Mouse (Mus musculus) CH12.LX (cell line): ENCODE data around the gene T2. TPM values are rescaled to one million over a fixed set of nuclear protein-coding genes. Genes with fewer than 3 reads are reported as not detected.
A peak's percentile ranks its signal among the peaks of the same experiment; 100 is the strongest.
"Not testable (repeated sequence)": the region's sequence is repeated elsewhere in the genome, so short reads cannot be mapped to it uniquely, and the experiment has no call there.

Experiments
- DNase-seq: peaks from one replicate; pipeline ENCODE4 v3.0.0-alpha.2; 2013; ENCODE audit errors: extremely low read depth
- H3K27ac ChIP-seq: 2 replicates; pipeline ENCODE4 v1.5.1; 2012; ENCODE audit warnings: low read depth, mild to moderate bottlenecking, control low read depth, moderate library complexity; ENCODE audit not compliant: insufficient read depth
- H3K27me3 ChIP-seq: replicated peaks from 2 replicates; pipeline ENCODE3; 2012; ENCODE audit warnings: inconsistent platforms
- H3K36me3 ChIP-seq, 2 experiments: replicated peaks in 1 of 2; 2 replicates each; pipeline versions ENCODE3 to v1.6.1; 2012; ENCODE audit warnings: inconsistent platforms in 1 of 2, low read length in 1 of 2, mild to moderate bottlenecking in 1 of 2, mixed read lengths in 1 of 2, moderate library complexity in 1 of 2; ENCODE audit not compliant: control insufficient read depth in 1 of 2, insufficient read depth in 1 of 2
- H3K4me1 ChIP-seq, 2 experiments: 2 replicates each; pipeline ENCODE4 v1.6.1; 2012; ENCODE audit warnings: inconsistent platforms in 1 of 2, moderate library complexity in 1 of 2; ENCODE audit not compliant: insufficient read depth in 2 of 2, control insufficient read depth in 1 of 2
- H3K4me2 ChIP-seq: 2 replicates; pipeline ENCODE4 v1.6.1; 2012; ENCODE audit warnings: low read depth, mild to moderate bottlenecking, control low read depth; ENCODE audit not compliant: poor library complexity, insufficient read depth, severe bottlenecking
- H3K4me3 ChIP-seq, 3 experiments: fragments of 150-350 bp in 1 of 3; sonication (generic) in 1 of 3; replicated peaks in 1 of 3; 2 replicates each; pipeline versions ENCODE3 to v1.5.1; 2011 to 2012; ENCODE audit warnings: low read depth in 2 of 3, low read length in 2 of 3, mild to moderate bottlenecking in 2 of 3, moderate library complexity in 2 of 3, control low read depth in 1 of 3, improper control_type of control experiment in 1 of 3, inconsistent platforms in 1 of 3, mixed read lengths in 1 of 3; ENCODE audit not compliant: poor library complexity in 1 of 3
- H3K79me2 ChIP-seq: replicated peaks from 2 replicates; pipeline ENCODE4 v1.6.1; 2012; ENCODE audit warnings: mild to moderate bottlenecking, moderate library complexity; ENCODE audit not compliant: control insufficient read depth, poor library complexity, insufficient read depth, severe bottlenecking; ENCODE audit errors: extremely low read depth
- H3K9ac ChIP-seq: 2 replicates; pipeline ENCODE4 v1.6.1; 2012; ENCODE audit warnings: low read depth, mild to moderate bottlenecking, control low read depth, moderate library complexity; ENCODE audit not compliant: insufficient read depth
- H3K9me3 ChIP-seq: replicated peaks from 2 replicates; pipeline ENCODE3; 2012; ENCODE audit warnings: low read length, inconsistent platforms, mixed read lengths
- CTCF ChIP-seq, 2 experiments: IDR thresholded peaks in 1 of 2; conservative IDR thresholded peaks in 1 of 2; 2 replicates each; pipeline ENCODE4 v1.5.1; 2011 to 2012; ENCODE audit warnings: low read depth in 2 of 2, low read length in 2 of 2, improper control_type of control experiment in 1 of 2, inconsistent platforms in 1 of 2, mild to moderate bottlenecking in 1 of 2, moderate library complexity in 1 of 2
- EP300 ChIP-seq: IDR thresholded peaks from 2 replicates; pipeline ENCODE4 v1.6.1; 2011; ENCODE audit warnings: low read length, improper control_type of control experiment
- GABPA ChIP-seq: IDR thresholded peaks from 2 replicates; pipeline ENCODE4 v1.6.1; 2012; ENCODE audit warnings: low read depth, low read length, improper control_type of control experiment, inconsistent platforms; ENCODE audit not compliant: insufficient replicate concordance
- MAX ChIP-seq: IDR thresholded peaks from 2 replicates; pipeline ENCODE4 v1.6.1; 2011; ENCODE audit warnings: low read length, improper control_type of control experiment
- MEF2A ChIP-seq: IDR thresholded peaks from 2 replicates; pipeline ENCODE4 v1.6.1; 2014; ENCODE audit warnings: low read depth, mild to moderate bottlenecking, inconsistent platforms, low read length, improper control_type of control experiment, borderline replicate concordance
- MYC ChIP-seq: IDR thresholded peaks from 2 replicates; pipeline ENCODE4 v1.6.1; 2011; ENCODE audit warnings: low read depth, mild to moderate bottlenecking, improper control_type of control experiment, low read length
- NELFE ChIP-seq: IDR thresholded peaks from 2 replicates; pipeline ENCODE4 v1.6.1; 2011; ENCODE audit warnings: low read depth, low read length, improper control_type of control experiment
- PAX5 ChIP-seq: IDR thresholded peaks from 2 replicates; pipeline ENCODE4 v1.6.1; 2012; ENCODE audit warnings: low read length, inconsistent platforms, mixed read lengths
- POLR2A ChIP-seq: IDR thresholded peaks from 2 replicates; pipeline ENCODE4 v1.6.1; 2011; ENCODE audit warnings: low read depth, mild to moderate bottlenecking, improper control_type of control experiment, low read length
- POLR2AphosphoS2 ChIP-seq: IDR thresholded peaks from 2 replicates; pipeline ENCODE4 v1.6.1; 2011; ENCODE audit warnings: low read depth, low read length, improper control_type of control experiment
- RAD21 ChIP-seq: IDR thresholded peaks from 2 replicates; pipeline ENCODE4 v1.6.1; 2011; ENCODE audit warnings: low read depth, mild to moderate bottlenecking, low read length, improper control_type of control experiment, moderate library complexity
- SIN3A ChIP-seq: IDR thresholded peaks from 2 replicates; pipeline ENCODE4 v1.6.1; 2012; ENCODE audit warnings: low read length, improper control_type of control experiment, inconsistent platforms
- SMC3 ChIP-seq: IDR thresholded peaks from 2 replicates; pipeline ENCODE4 v1.6.1; 2011; ENCODE audit warnings: low read depth, low read length, improper control_type of control experiment
- TCF12 ChIP-seq: IDR thresholded peaks from 2 replicates; pipeline ENCODE4 v1.6.1; 2014; ENCODE audit warnings: low read depth, mild to moderate bottlenecking, inconsistent platforms, low read length, improper control_type of control experiment
- ZNF384 ChIP-seq: IDR thresholded peaks from 2 replicates; pipeline ENCODE4 v1.6.1; 2012; ENCODE audit warnings: low read depth, low read length, improper control_type of control experiment, inconsistent platforms
- dilution Hi-C: fragments of 300-500 bp; cut with MboI; formaldehyde crosslinking; loops from 2 replicates; pipeline ENCODE4 v1.14.3; 2020; ENCODE audit warnings: low sequenced_read_pairs; ENCODE audit not compliant: extremely low pct_unique_long_range_greater_than_20kb, extremely low pct_ligation_motif_present
- in situ Hi-C: fragments of 300-500 bp; cut with MboI; formaldehyde crosslinking; loops from 3 replicates; pipeline ENCODE4 v1.14.3; 2019; ENCODE audit warnings: low sequenced_read_pairs, low pct_ligation_motif_present, low pct_unique_long_range_greater_than_20kb, mixed read lengths
- polyA plus RNA-seq: library from polyadenylated mRNA; unstranded; fragments of >175 nt; gene quantifications from 2 replicates; pipeline ENCODE4 v1.2.1, GENCODE M21; 2012; ENCODE audit warnings: low read depth; ENCODE audit not compliant: insufficient read length
- total RNA-seq, 2 experiments: library from RNA; depleted of rRNA; stranded (reverse); fragments of 300-350 nt in 1 of 2; fragments of >200 nt in 1 of 2; gene quantifications; 2 replicates each; pipeline ENCODE4 v1.2.3; 2012 to 2014

T2 gene
- total and polyA plus RNA-seq, 3 experiments = not detected

DNA sequence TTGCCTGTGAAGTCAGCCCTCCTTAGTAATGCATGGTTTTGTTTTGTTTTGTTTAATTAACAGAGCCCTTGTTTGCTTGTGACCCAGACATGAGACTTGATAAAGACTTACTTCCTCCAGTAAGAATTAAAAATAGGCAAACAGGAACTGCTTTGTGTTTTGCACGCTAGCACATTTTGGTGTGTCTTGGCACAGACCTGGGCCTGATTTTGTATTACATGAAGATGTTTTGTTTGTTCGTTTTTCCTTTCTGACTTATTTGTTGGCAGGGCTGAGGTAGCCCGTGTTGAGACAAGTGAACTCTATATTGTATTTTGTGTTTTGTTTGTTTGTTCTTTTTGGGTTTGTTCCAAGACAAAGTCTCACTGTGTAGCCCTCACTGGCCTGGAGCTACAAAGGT is 44.0 kb upstream of the T2 start:
- peaks cover 9 to 34% of the 10 kb centered on the region in 2 experiments for H3K4me1 ChIP-seq

DNA sequence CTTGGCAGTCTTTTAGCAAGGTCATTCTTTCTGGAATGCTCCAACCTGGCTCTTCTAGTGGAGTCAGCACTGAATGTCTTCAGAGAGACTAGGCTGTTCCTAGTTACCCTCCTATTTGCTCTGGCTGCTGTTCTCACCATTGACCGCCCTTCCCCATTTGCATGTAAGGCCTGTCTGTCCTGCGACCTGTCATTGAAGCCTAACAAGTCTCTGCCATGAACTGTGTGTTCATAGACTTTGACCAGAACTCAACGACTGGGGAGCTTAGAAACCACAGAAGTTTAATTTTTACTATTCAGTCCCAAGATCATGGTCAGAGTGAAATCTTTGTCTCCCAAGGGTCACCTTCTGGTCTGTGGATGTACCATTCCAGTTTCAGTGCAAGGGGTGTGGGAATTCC is 41.8 kb upstream of the T2 start:
- TF ChIP-seq POLR2A (no peak), MYC (no peak), EP300 (no peak), SIN3A (no peak), GABPA (no peak), SMC3 (no peak), ZNF384 (no peak), MAX (no peak), NELFE (no peak), TCF12 (no peak)
- DNase-seq = no peak
- in situ Hi-C loops (loop anchor here (10.0 kb wide), 1 partner anchor 61 kb away; no protein-coding TSS in a partner anchor), dilution Hi-C loops (no loop called here)
- H3K27me3 ChIP-seq = no peaks in the 10 kb centered on the region
- no peak overlapping the region for H3K9ac ChIP-seq
- peaks cover 0 to 56% of the 10 kb centered on the region in 2 experiments for H3K36me3 ChIP-seq
- H3K4me2 ChIP-seq = no peak overlapping the region
- H3K4me3 ChIP-seq = no peak overlapping the region
- no peaks in the 10 kb centered on the region for H3K9me3 ChIP-seq
- H3K27ac ChIP-seq = no peak overlapping the region
- peaks cover 34% of the 10 kb centered on the region for H3K79me2 ChIP-seq
- H3K4me1 ChIP-seq = peaks cover 9 to 34% of the 10 kb centered on the region in 2 experiments

More for the DNA sequence above, 44.0 kb upstream of the T2 start:
- peaks cover 0 to 38% of the 10 kb centered on the region in 2 experiments for H3K36me3 ChIP-seq
- H3K9me3 ChIP-seq = no peaks in the 10 kb centered on the region
- dilution Hi-C loops = no loop called here
- no peak for DNase-seq
- H3K27ac ChIP-seq = no peak overlapping the region
- H3K4me2 ChIP-seq = peak overlapping the region; percentile 97
- peak overlapping the region; percentile 29 to 97 (median 76) for H3K4me3 ChIP-seq
- peaks cover 28% of the 10 kb centered on the region for H3K79me2 ChIP-seq
- TF ChIP-seq POLR2AphosphoS2 = no peak
- in situ Hi-C loops = loop anchor here (10.0 kb wide), 1 partner anchor 63 kb away; no protein-coding TSS in a partner anchor
- H3K9ac ChIP-seq = peak overlapping the region; percentile 84; the same call in 1 of the 2 replicates
- H3K27me3 ChIP-seq = no peaks in the 10 kb centered on the region

DNA sequence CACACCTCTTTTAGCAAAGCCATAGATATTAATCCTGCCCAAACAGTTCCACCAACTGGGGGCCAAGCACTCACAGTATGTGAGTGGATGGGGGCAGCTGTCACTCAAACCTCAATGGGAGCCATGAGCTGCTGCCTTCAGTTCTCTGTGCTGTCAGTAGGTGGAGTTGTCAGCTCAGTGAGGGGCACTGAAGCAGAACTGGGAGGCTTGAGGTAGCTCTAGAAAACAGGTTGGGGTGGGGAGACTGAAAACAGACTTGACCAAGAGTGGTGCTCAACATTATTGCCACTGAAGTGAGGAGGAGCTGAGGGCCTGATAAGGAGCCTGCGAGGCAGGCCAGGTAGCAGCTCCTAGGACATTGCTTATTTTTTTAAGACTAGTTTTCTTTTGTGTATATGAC is 39.5 kb upstream of the T2 start:
- in situ Hi-C loops (loop anchor here (5.0 to 10.0 kb wide), 2 partner anchors 36 to 59 kb away; no protein-coding TSS in a partner anchor), dilution Hi-C loops (no loop called here)
- DNase-seq = no peak
- no peaks in the 10 kb centered on the region for H3K9me3 ChIP-seq
- H3K36me3 ChIP-seq = peaks cover 0 to 73% of the 10 kb centered on the region in 2 experiments
- peaks cover 9 to 29% of the 10 kb centered on the region in 2 experiments for H3K4me1 ChIP-seq
- no peak overlapping the region for H3K4me2 ChIP-seq
- H3K4me3 ChIP-seq = no peak overlapping the region
- peak; percentile 9 to 49; a peak in 2 of 4 replicates for TF ChIP-seq CTCF (conservative IDR thresholded peaks at IDR 0.05 in 1 of 2, IDR thresholded peaks at IDR 0.05 in 1 of 2; ENCODE audit: low read depth in 2 of 2, low read length in 2 of 2)
- TF ChIP-seq NELFE = no peak
- TF ChIP-seq SIN3A = no peak
- no peak for TF ChIP-seq MEF2A
- TF ChIP-seq SMC3 = peak; percentile 19; the same call in 1 of the 2 replicates
- peak; percentile 20 for TF ChIP-seq RAD21
- TF ChIP-seq PAX5 = no peak
- H3K79me2 ChIP-seq = peaks cover 33% of the 10 kb centered on the region
- no peak overlapping the region for H3K9ac ChIP-seq
- H3K27ac ChIP-seq = no peak overlapping the region
- no peaks in the 10 kb centered on the region for H3K27me3 ChIP-seq

DNA sequence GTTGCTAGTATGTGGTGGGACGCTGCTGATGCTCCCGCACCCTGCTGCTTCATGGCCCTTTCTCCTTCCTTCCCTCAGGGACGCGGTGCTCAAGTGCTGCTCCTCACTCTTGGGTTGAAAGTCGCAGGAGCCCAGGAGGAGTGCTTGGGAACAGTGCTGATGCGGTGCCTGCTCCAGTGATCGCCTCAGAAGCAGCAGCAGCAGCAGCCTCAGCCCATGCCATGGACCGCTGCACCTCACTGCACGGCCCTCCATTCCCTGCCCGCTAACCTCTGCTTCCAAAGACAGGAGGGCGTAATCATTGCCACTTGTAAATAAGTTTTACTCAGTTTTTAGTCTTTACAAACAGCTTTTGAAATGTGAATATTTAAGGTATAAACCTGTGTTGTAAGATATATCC is 28.9 kb upstream of the T2 start:
- in situ Hi-C loops, dilution Hi-C loops: not testable (repeated sequence)

More for the DNA sequence above, 28.9 kb upstream of the T2 start:
- not testable (repeated sequence) for H3K9ac ChIP-seq, H3K27me3 ChIP-seq, H3K27ac ChIP-seq, H3K4me1 ChIP-seq, H3K79me2 ChIP-seq, DNase-seq, H3K4me3 ChIP-seq, H3K9me3 ChIP-seq, H3K4me2 ChIP-seq
- H3K36me3 ChIP-seq = peaks cover 28 to 61% of the 10 kb centered on the region in 2 experiments
